Mouse (Mus musculus) CH12.LX (cell line): Measurements from ENCODE around the gene Ahr.

ENCODE experiments used
- BHLHE40 ChIP-seq: IDR thresholded peaks from 2 replicates; pipeline ENCODE4 v1.6.1; 2011; ENCODE audit warnings: mild to moderate bottlenecking, low read depth, low read length, improper control_type of control experiment
- CTCF ChIP-seq, 2 experiments: IDR thresholded peaks in 1 of 2; conservative IDR thresholded peaks in 1 of 2; 2 replicates each; pipeline ENCODE4 v1.5.1; 2011 to 2012; ENCODE audit warnings: low read depth in 2 of 2, low read length in 2 of 2, improper control_type of control experiment in 1 of 2, inconsistent platforms in 1 of 2, mild to moderate bottlenecking in 1 of 2, moderate library complexity in 1 of 2
- ELF1 ChIP-seq: IDR thresholded peaks from 2 replicates; pipeline ENCODE4 v1.6.1; 2014; ENCODE audit warnings: low read depth, mild to moderate bottlenecking, inconsistent platforms, low read length, improper control_type of control experiment
- JUN ChIP-seq: IDR thresholded peaks from 2 replicates; pipeline ENCODE4 v1.6.1; 2011; ENCODE audit warnings: low read depth, mild to moderate bottlenecking, low read length, improper control_type of control experiment, moderate library complexity; ENCODE audit not compliant: insufficient read depth
- POLR2A ChIP-seq: IDR thresholded peaks from 2 replicates; pipeline ENCODE4 v1.6.1; 2011; ENCODE audit warnings: low read depth, mild to moderate bottlenecking, improper control_type of control experiment, low read length
- RAD21 ChIP-seq: IDR thresholded peaks from 2 replicates; pipeline ENCODE4 v1.6.1; 2011; ENCODE audit warnings: low read depth, mild to moderate bottlenecking, low read length, improper control_type of control experiment, moderate library complexity
- USF1 ChIP-seq: IDR thresholded peaks from 2 replicates; pipeline ENCODE4 v1.6.1; 2014; ENCODE audit warnings: low read depth, mild to moderate bottlenecking, inconsistent platforms, low read length, improper control_type of control experiment
- ZKSCAN1 ChIP-seq: IDR thresholded peaks from 2 replicates; pipeline ENCODE4 v1.6.1; 2012; ENCODE audit warnings: low read depth, inconsistent platforms, low read length, improper control_type of control experiment, borderline replicate concordance

DNA sequence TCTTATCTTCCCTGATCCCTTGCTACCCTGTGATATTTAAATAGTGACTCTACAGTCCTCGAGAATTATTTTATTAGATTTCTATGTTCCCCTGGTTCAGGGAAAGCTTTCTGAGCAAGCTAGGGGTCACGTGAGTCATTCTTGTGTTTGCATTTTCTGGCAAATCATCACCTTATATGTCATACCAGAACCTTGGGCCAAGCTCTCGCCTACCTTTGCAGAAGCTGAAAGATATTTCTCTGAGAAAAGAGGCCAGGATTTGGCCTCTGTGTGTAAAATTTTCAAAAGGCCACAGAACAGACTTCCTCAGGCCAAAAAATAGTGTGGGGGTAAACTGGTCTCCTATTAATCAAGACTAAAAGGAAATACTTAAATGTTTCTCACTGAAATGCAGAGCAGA is 19.2 kb downstream of the Ahr start:
- TF ChIP-seq ELF1 (no peak), USF1 (no peak), POLR2A (no peak), RAD21 (no peak), CTCF (conservative IDR thresholded peaks at IDR 0.05 in 1 of 2, IDR thresholded peaks at IDR 0.05 in 1 of 2; ENCODE audit: low read depth in 2 of 2, low read length in 2 of 2) (no peak), ZKSCAN1 (no peak), JUN (no peak), BHLHE40 (no peak)
